Mouse (Mus musculus) embryonic facial prominence, embryonic 12.5 days (tissue): ENCODE data around the gene Cd2ap. TPM values are rescaled to one million over a fixed set of nuclear protein-coding genes. Genes with fewer than 3 reads are reported as not detected.

Source experiments
- ATAC-seq: fragments of 200-750 bp; cut with Nextera tagmentation; 2 replicates; pipeline ENCODE4 v1.8.0; 2017; ENCODE audit not compliant: insufficient number of reproducible peaks, insufficient read depth, low FRiP score, low TSS enrichment
- H3K27ac ChIP-seq: fragments of 300-500 bp; sonication (generic); 2 replicates; pipeline ENCODE4 v1.5.1; 2016; ENCODE audit warnings: mild to moderate bottlenecking
- H3K27me3 ChIP-seq: fragments of 300-500 bp; sonication (generic); 2 replicates; pipeline ENCODE4 v1.6.1; 2016; ENCODE audit warnings: mild to moderate bottlenecking, moderate library complexity
- H3K36me3 ChIP-seq: fragments of 300-500 bp; sonication (generic); 2 replicates; pipeline ENCODE4 v1.6.1; 2016; ENCODE audit warnings: mild to moderate bottlenecking
- H3K4me1 ChIP-seq: fragments of 300-500 bp; sonication (generic); 2 replicates; pipeline ENCODE4 v1.6.1; 2016
- H3K4me2 ChIP-seq: fragments of 300-500 bp; sonication (generic); replicated peaks from 2 replicates; pipeline ENCODE4 v1.6.1; 2016; ENCODE audit warnings: mild to moderate bottlenecking, moderate library complexity
- H3K4me3 ChIP-seq: fragments of 300-500 bp; sonication (generic); 2 replicates; pipeline ENCODE4 v1.5.1; 2016; ENCODE audit warnings: mild to moderate bottlenecking
- H3K9ac ChIP-seq: fragments of 300-500 bp; sonication (generic); 2 replicates; pipeline ENCODE4 v1.6.1; 2016; ENCODE audit warnings: mild to moderate bottlenecking, moderate library complexity
- H3K9me3 ChIP-seq: fragments of 300-500 bp; sonication (generic); 2 replicates; pipeline ENCODE4 v1.6.1; 2016; ENCODE audit warnings: mild to moderate bottlenecking, moderate library complexity
- WGBS: fragments of 180-500 bp; shearing (Covaris S2); methylation state at CpG from one replicate; pipeline ENCODE4 v1.1.7; 2016; 5-methylcytosine and 5-hydroxymethylcytosine counted together
- polyA plus RNA-seq: library from polyadenylated mRNA; unstranded; fragments of >200 nt; fragmentation: Nextera tagmentation; extraction: Ambion mirVana; gene quantifications from 2 replicates; pipeline ENCODE4 v1.2.1, GENCODE M21; 2016

The Cd2ap gene
- polyA plus RNA-seq, 1 experiment from 2014 or later = 22.4 TPM

- no peaks in the 10 kb centered on the region for H3K9me3 ChIP-seq
- ATAC-seq = no peak
- H3K4me2 ChIP-seq = no peak overlapping the region
- no peak overlapping the region for H3K9ac ChIP-seq
- H3K27me3 ChIP-seq = no peaks in the 10 kb centered on the region
- WGBS = 81% methylated on average over 3 of the region's 3 CpGs
- no peak overlapping the region for H3K4me3 ChIP-seq
- H3K36me3 ChIP-seq = no peaks in the 10 kb centered on the region
- no peaks in the 10 kb centered on the region for H3K4me1 ChIP-seq
- no peak overlapping the region for H3K27ac ChIP-seq
Observed at GRCm38 (mm10) chr17:42857506-42857905, 19.0 kb downstream of the Cd2ap start.

GRCm38 (mm10) chr17:42847108-42847507 is 29.4 kb downstream of the Cd2ap start:
- no peak overlapping the region for H3K27ac ChIP-seq
- H3K4me2 ChIP-seq = no peak overlapping the region
- 80% methylated on average over 2 of the region's 2 CpGs for WGBS
- no peak overlapping the region for H3K9ac ChIP-seq
- H3K4me1 ChIP-seq = no peaks in the 10 kb centered on the region
- no peaks in the 10 kb centered on the region for H3K9me3 ChIP-seq
- no peaks in the 10 kb centered on the region for H3K27me3 ChIP-seq
- ATAC-seq = no peak
- no peak overlapping the region for H3K4me3 ChIP-seq
- peaks cover 15% of the 10 kb centered on the region for H3K36me3 ChIP-seq

GRCm38 (mm10) chr17:42837193-42837592 is 39.3 kb downstream of the Cd2ap start:
- Histone ChIP-seq H3K9me3 (no peaks in the 10 kb centered on the region), H3K27ac (no peak overlapping the region), H3K4me3 (no peak overlapping the region), H3K4me2 (no peak overlapping the region), H3K9ac (no peak overlapping the region), H3K4me1 (no peaks in the 10 kb centered on the region; the same call in 1 of the 2 replicates), H3K27me3 (no peaks in the 10 kb centered on the region), H3K36me3 (no peaks in the 10 kb centered on the region)
- WGBS = 94% methylated on average over 2 of the region's 2 CpGs
- no peak for ATAC-seq

- Histone ChIP-seq H3K36me3 (peaks cover 16% of the 10 kb centered on the region), H3K4me3 (no peak overlapping the region), H3K27me3 (no peaks in the 10 kb centered on the region), H3K4me2 (no peak overlapping the region), H3K9me3 (no peaks in the 10 kb centered on the region), H3K9ac (no peak overlapping the region), H3K27ac (no peak overlapping the region), H3K4me1 (no peaks in the 10 kb centered on the region)
- ATAC-seq = no peak
- WGBS = 89% methylated on average over 8 of the region's 8 CpGs
Observed at GRCm38 (mm10) chr17:42822787-42823186, 53.7 kb downstream of the Cd2ap start.

- Histone ChIP-seq H3K27ac (no peak overlapping the region), H3K4me1 (no peaks in the 10 kb centered on the region), H3K9ac (no peak overlapping the region), H3K27me3 (no peaks in the 10 kb centered on the region), H3K36me3 (peaks cover 17% of the 10 kb centered on the region), H3K4me3 (no peak overlapping the region), H3K4me2 (no peak overlapping the region), H3K9me3 (no peaks in the 10 kb centered on the region)
- 96% methylated on average over 3 of the region's 3 CpGs for WGBS
- ATAC-seq = no peak
Observed at GRCm38 (mm10) chr17:42815374-42815773, 61.1 kb downstream of the Cd2ap start.

GRCm38 (mm10) chr17:42792412-42792975 is 84.0 kb downstream of the Cd2ap start:
- Histone ChIP-seq H3K9ac (no peak overlapping the region), H3K4me2 (no peak overlapping the region), H3K4me3 (no peak overlapping the region), H3K4me1 (no peaks in the 10 kb centered on the region), H3K36me3 (0 out of 2 replicates have a peak, but pooled peaks cover 11% of the 10 kb centered on the region), H3K9me3 (no peaks in the 10 kb centered on the region), H3K27ac (no peak overlapping the region), H3K27me3 (no peaks in the 10 kb centered on the region)
- ATAC-seq = no peak
- 90% methylated on average over 2 of the region's 2 CpGs for WGBS

GRCm38 (mm10) chr17:42790787-42791186 is 85.7 kb downstream of the Cd2ap start:
- WGBS = 95% methylated on average over 1 of the region's 1 CpGs
- H3K27me3 ChIP-seq = no peaks in the 10 kb centered on the region
- no peak overlapping the region for H3K27ac ChIP-seq
- no peak overlapping the region for H3K9ac ChIP-seq
- no peak overlapping the region for H3K4me2 ChIP-seq
- 0 out of 2 replicates have a peak, but pooled peaks cover 3% of the 10 kb centered on the region for H3K36me3 ChIP-seq
- no peaks in the 10 kb centered on the region for H3K9me3 ChIP-seq
- H3K4me3 ChIP-seq = no peak overlapping the region
- no peak for ATAC-seq
- H3K4me1 ChIP-seq = no peaks in the 10 kb centered on the region

GRCm38 (mm10) chr17:42789723-42790122 is 86.7 kb downstream of the Cd2ap start:
- H3K9me3 ChIP-seq = no peaks in the 10 kb centered on the region
- H3K4me2 ChIP-seq = no peak overlapping the region
- 78% methylated on average over 2 of the region's 2 CpGs for WGBS
- H3K36me3 ChIP-seq = 0 out of 2 replicates have a peak, but pooled peaks cover 3% of the 10 kb centered on the region
- H3K4me1 ChIP-seq = no peaks in the 10 kb centered on the region
- H3K9ac ChIP-seq = no peak overlapping the region
- no peaks in the 10 kb centered on the region for H3K27me3 ChIP-seq
- H3K27ac ChIP-seq = no peak overlapping the region
- ATAC-seq = no peak
- no peak overlapping the region for H3K4me3 ChIP-seq

GRCm38 (mm10) chr17:42788686-42789453 is 87.6 kb downstream of the Cd2ap start:
- H3K27me3 ChIP-seq = no peaks in the 10 kb centered on the region
- no peaks in the 10 kb centered on the region for H3K9me3 ChIP-seq
- 0 out of 2 replicates have a peak, but pooled peaks cover 3% of the 10 kb centered on the region for H3K36me3 ChIP-seq
- H3K9ac ChIP-seq = no peak overlapping the region
- H3K4me1 ChIP-seq = no peaks in the 10 kb centered on the region
- no peak overlapping the region for H3K27ac ChIP-seq
- H3K4me3 ChIP-seq = no peak overlapping the region
- ATAC-seq = no peak
- 86% methylated on average over 5 of the region's 5 CpGs for WGBS
- H3K4me2 ChIP-seq = no peak overlapping the region

- H3K4me1 ChIP-seq = no peaks in the 10 kb centered on the region
- H3K27me3 ChIP-seq = no peaks in the 10 kb centered on the region
- no peak overlapping the region for H3K4me2 ChIP-seq
- no peaks in the 10 kb centered on the region for H3K36me3 ChIP-seq
- H3K9me3 ChIP-seq = no peaks in the 10 kb centered on the region
- no peak for ATAC-seq
- no peak overlapping the region for H3K9ac ChIP-seq
- no peak overlapping the region for H3K27ac ChIP-seq
- H3K4me3 ChIP-seq = no peak overlapping the region
- WGBS = 49% methylated on average over 7 of the region's 7 CpGs
Observed at GRCm38 (mm10) chr17:42782156-42782757, 94.2 kb downstream of the Cd2ap start.

- no peak overlapping the region for H3K4me2 ChIP-seq
- H3K9ac ChIP-seq = no peak overlapping the region
- H3K36me3 ChIP-seq = no peaks in the 10 kb centered on the region
- H3K4me1 ChIP-seq = no peaks in the 10 kb centered on the region
- no peaks in the 10 kb centered on the region for H3K9me3 ChIP-seq
- no peak for ATAC-seq
- 64% methylated on average over 2 of the region's 2 CpGs for WGBS
- no peaks in the 10 kb centered on the region for H3K27me3 ChIP-seq
- no peak overlapping the region for H3K27ac ChIP-seq
- H3K4me3 ChIP-seq = no peak overlapping the region
Observed at GRCm38 (mm10) chr17:42753791-42754190, 122.7 kb downstream of the Cd2ap start.

GRCm38 (mm10) chr17:42752173-42752572 is 124.3 kb downstream of the Cd2ap start:
- Histone ChIP-seq H3K9ac (no peak overlapping the region), H3K4me1 (no peaks in the 10 kb centered on the region), H3K36me3 (no peaks in the 10 kb centered on the region), H3K27ac (no peak overlapping the region), H3K4me3 (no peak overlapping the region), H3K4me2 (no peak overlapping the region), H3K27me3 (no peaks in the 10 kb centered on the region), H3K9me3 (no peaks in the 10 kb centered on the region)
- ATAC-seq = no peak
- 97% methylated on average over 2 of the region's 2 CpGs for WGBS
